ENCODE assay signal across 8 mouse cellular contexts in genomic region chr1:40115271-40115670, GRCm38 (mm10). TPM values are rescaled to one million over a fixed set of nuclear protein-coding genes. Genes with fewer than 3 reads are reported as not detected.
DNase-seq lines count a peak whose midpoint lies in the region; ATAC-seq and TF ChIP-seq lines count a peak whose summit lies in the region.

No protein-coding gene starts in this region.

- no peak for ATAC-seq in midbrain, embryonic 14.5 days (ENCODE audit: low FRiP score, low TSS enrichment)
- ATAC-seq in lung, postnatal 0 days, result peak; percentile 23; the same call in 1 of the 2 replicates

- peak; percentile 5 to 91 for DNase-seq in frontal cortex, adult 2 months (ENCODE audit: extremely low spot score in 1 of 2, low spot score in 1 of 2)
- no peak for DNase-seq in frontal cortex, postnatal 10 days (ENCODE audit: low spot score in 2 of 2)
- DNase-seq in midbrain, embryonic 14.5 days, result peak; percentile 78
- no peak for DNase-seq in midbrain, embryonic 10.5 days (ENCODE audit: low spot score)
- peak; percentile 75 for DNase-seq in R1 (ENCODE audit: low read depth, low spot score)
- peak; percentile 58 for DNase-seq in embryo, embryonic 9.5 days (ENCODE audit: extremely low spot score)
- DNase-seq in lung, postnatal 0 days (ENCODE audit: low spot score), result peak; percentile 81
- DNase-seq in ovary, postnatal 10 days (ENCODE audit: low spot score), result no peak

- H3K9me3 ChIP-seq in midbrain, embryonic 14.5 days (ENCODE audit: control insufficient read depth, low read length), result no peaks in the 10 kb centered on the region
- H3K9me3 ChIP-seq in midbrain, embryonic 10.5 days (replicated peaks), result no peaks in the 10 kb centered on the region
- H3K9me3 ChIP-seq in lung, postnatal 0 days (ENCODE audit: low read length), result no peaks in the 10 kb centered on the region

- no peak overlapping the region for H3K4me3 ChIP-seq in midbrain, embryonic 14.5 days (replicated peaks; ENCODE audit: low read depth, low read length)
- H3K4me3 ChIP-seq in midbrain, embryonic 10.5 days, result no peak overlapping the region
- H3K4me3 ChIP-seq in lung, postnatal 0 days (ENCODE audit: low read depth, low read length), result no peak overlapping the region

- no peak overlapping the region for H3K4me2 ChIP-seq in midbrain, embryonic 14.5 days (ENCODE audit: low read length)
- no peak overlapping the region for H3K4me2 ChIP-seq in lung, postnatal 0 days (replicated peaks; ENCODE audit: low read depth, low read length)

- no peaks in the 10 kb centered on the region for H3K27me3 ChIP-seq in midbrain, embryonic 14.5 days (ENCODE audit: control insufficient read depth, insufficient read depth, low read length)
- no peaks in the 10 kb centered on the region for H3K27me3 ChIP-seq in midbrain, embryonic 10.5 days (ENCODE audit: low read depth, poor library complexity, severe bottlenecking)
- no peaks in the 10 kb centered on the region for H3K27me3 ChIP-seq in lung, postnatal 0 days (replicated peaks; ENCODE audit: insufficient read depth, low read length)

- H3K4me1 ChIP-seq in midbrain, embryonic 14.5 days (ENCODE audit: control insufficient read depth, insufficient read depth, low read length), result no peaks in the 10 kb centered on the region
- peaks cover 6% of the 10 kb centered on the region; the same call in 1 of the 2 replicates for H3K4me1 ChIP-seq in midbrain, embryonic 10.5 days
- no peaks in the 10 kb centered on the region for H3K4me1 ChIP-seq in lung, postnatal 0 days (ENCODE audit: insufficient read depth, low read depth, low read length)

- WGBS in midbrain, embryonic 14.5 days, result 51% methylated on average over 8 of the region's 8 CpGs
- WGBS in midbrain, embryonic 10.5 days, result 47% methylated on average over 8 of the region's 8 CpGs
- WGBS in lung, postnatal 0 days, result 37% methylated on average over 8 of the region's 8 CpGs

- no peaks in the 10 kb centered on the region for H3K36me3 ChIP-seq in midbrain, embryonic 14.5 days (ENCODE audit: control insufficient read depth, insufficient read depth, low read length)
- no peaks in the 10 kb centered on the region for H3K36me3 ChIP-seq in midbrain, embryonic 10.5 days
- no peaks in the 10 kb centered on the region for H3K36me3 ChIP-seq in lung, postnatal 0 days (ENCODE audit: insufficient read depth, low read length)

- TF ChIP-seq EP300 in lung, postnatal 0 days (IDR thresholded peaks at IDR 0.05), result no peak

- peak; percentile 92 for TF ChIP-seq CTCF in lung, postnatal 0 days (IDR thresholded peaks at IDR 0.05)

- no peak overlapping the region for H3K9ac ChIP-seq in midbrain, embryonic 14.5 days (replicated peaks; ENCODE audit: low read length)
- H3K9ac ChIP-seq in lung, postnatal 0 days (replicated peaks; ENCODE audit: low read depth), result no peak overlapping the region

- H3K27ac ChIP-seq in midbrain, embryonic 14.5 days (replicated peaks; ENCODE audit: low read depth, low read length), result no peak overlapping the region
- no peak overlapping the region for H3K27ac ChIP-seq in midbrain, embryonic 10.5 days (replicated peaks)
- no peak overlapping the region for H3K27ac ChIP-seq in lung, postnatal 0 days (ENCODE audit: low read length)

RNA-seq across cellular contexts. Expression of gene Il1r2, which starts 41.4 kb away (rescaled TPM):
- polyA plus RNA-seq in frontal cortex, adult 2 months (2012; rRNA removed), result 0.44 and 0.74 TPM in 2 replicates
- 0.22 and 0.45 TPM in 2 replicates for polyA plus RNA-seq in midbrain, embryonic 14.5 days (2014; fragmentation: Nextera tagmentation; extraction: Ambion mirVana)
- 0.27 and 0.49 TPM in 2 replicates for polyA plus RNA-seq in midbrain, embryonic 10.5 days (2016; fragmentation: Nextera tagmentation; extraction: Ambion mirVana)
- polyA plus RNA-seq in lung, postnatal 0 days (2015; fragmentation: Nextera tagmentation; extraction: Ambion mirVana), result 1.8 and 3.9 TPM in 2 replicates

Comparison
In these comparisons a context has a peak if more than half of its experiments do, and no peak if none do; other contexts are left out.
1. DNase-seq: peak in frontal cortex, adult 2 months (2 of 2), midbrain, embryonic 14.5 days (single experiment), R1 (single experiment), embryo, embryonic 9.5 days (single experiment) and lung, postnatal 0 days (single experiment); none in frontal cortex, postnatal 10 days (0 of 2), midbrain, embryonic 10.5 days (single experiment) and ovary, postnatal 10 days (single experiment).